Mouse (Mus musculus) bone marrow macrophage, adult 2 months (primary cell): Measurements from ENCODE around the gene Rara.

Source experiments
- CTCF ChIP-seq: IDR thresholded peaks from 2 replicates; pipeline ENCODE4 v1.5.1; 2012; ENCODE audit warnings: low read depth, mild to moderate bottlenecking, low read length, moderate library complexity
- POLR2A ChIP-seq: IDR thresholded peaks from 2 replicates; pipeline ENCODE4 v1.6.1; 2012; ENCODE audit warnings: mild to moderate bottlenecking, low read depth, low read length, borderline replicate concordance

DNA sequence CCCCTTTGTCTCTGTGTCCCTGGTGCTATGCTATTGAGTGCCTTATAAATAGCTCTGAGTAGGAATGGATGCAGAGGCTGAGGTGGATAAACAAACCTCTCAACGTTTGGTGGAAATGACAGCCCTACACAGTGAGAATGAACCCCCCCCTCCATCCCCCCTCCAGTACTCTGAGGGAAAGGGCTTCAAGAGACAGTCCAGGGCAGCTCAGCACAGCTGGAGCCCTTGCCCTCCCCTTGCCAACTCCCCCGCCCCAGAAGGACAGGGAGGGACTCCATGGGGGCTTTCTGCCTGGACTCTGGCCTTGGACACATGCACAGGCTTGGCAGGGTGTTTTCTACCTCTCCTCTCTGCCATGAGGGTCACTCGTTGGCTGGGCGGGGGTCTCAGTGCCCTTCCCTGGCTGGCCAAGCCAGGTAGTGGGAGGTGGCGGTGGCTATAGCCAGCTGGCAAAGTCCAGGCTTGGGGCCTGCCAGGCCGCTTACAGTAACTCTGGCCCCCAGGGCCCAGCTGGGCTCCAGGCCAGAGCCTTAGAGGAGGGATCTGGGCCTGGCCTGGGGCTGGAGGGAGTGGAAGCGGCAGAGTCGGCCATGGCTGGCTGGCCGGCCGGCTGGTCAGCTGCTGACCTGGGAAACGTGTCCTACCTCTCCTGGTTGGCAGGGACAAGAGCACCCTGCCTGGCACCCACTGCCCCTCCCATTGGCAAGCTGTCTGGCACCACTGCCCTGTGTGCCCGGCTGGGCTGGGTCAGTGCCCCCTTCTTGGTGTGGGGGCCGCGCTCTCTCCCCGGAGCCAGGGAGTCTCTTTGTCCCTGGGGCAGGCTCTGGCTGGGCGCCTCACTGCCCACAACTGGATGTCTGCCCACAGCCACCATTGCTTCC lies 23.6 kb downstream of the Rara start:
- TF ChIP-seq CTCF (no peak), POLR2A (no peak)
